ENCODE assay signal across 25 mouse cellular contexts in genomic region chr16:22461728-22462127, GRCm38 (mm10). TPM values are rescaled to one million over a fixed set of nuclear protein-coding genes. Genes with fewer than 3 reads are reported as not detected.
DNase-seq lines count a peak whose midpoint lies in the region; ATAC-seq and TF ChIP-seq lines count a peak whose summit lies in the region.
"Had no signal": no experiment of that assay in that cellular context is flagged by ENCODE, and none has a peak within 500 bp of the region (broad histone marks: within the 10 kb centered on the region; RNA-seq: fewer than 3 reads in every experiment).

No protein-coding gene starts in this region.

- intact Hi-C loops in heart, adult 2 months (cut with DNase I): no loop called here

- no peaks in the 10 kb centered on the region for H3K27me3 ChIP-seq in heart, adult 2 months (ENCODE audit: control insufficient read depth, insufficient read depth, low read length)
- H3K27me3 ChIP-seq in kidney, embryonic 16.5 days (ENCODE audit: insufficient read depth, low read length): no peaks in the 10 kb centered on the region
- H3K27me3 ChIP-seq: hindbrain, embryonic 13.5 days; liver, embryonic 12.5 days; midbrain, embryonic 15.5 days; neural tube, embryonic 12.5 days had no signal

- no peak for TF ChIP-seq EP300 in heart, adult 2 months (IDR thresholded peaks at IDR 0.05; ENCODE audit: insufficient read depth, low read depth, low read length)

- no peak for TF ChIP-seq CTCF in heart, adult 2 months (IDR thresholded peaks at IDR 0.05)

- no peaks in the 10 kb centered on the region for H3K79me2 ChIP-seq in heart, adult 2 months (replicated peaks; ENCODE audit: control insufficient read depth, insufficient read depth, low read length)
- H3K79me2 ChIP-seq in macrophage (ENCODE audit: inconsistent target): no peaks in the 10 kb centered on the region

- no peaks in the 10 kb centered on the region for H3K36me3 ChIP-seq in heart, adult 2 months (ENCODE audit: control insufficient read depth, insufficient read depth, low read length)
- H3K36me3 ChIP-seq in macrophage (ENCODE audit: inconsistent target): no peaks in the 10 kb centered on the region
- no peaks in the 10 kb centered on the region for H3K36me3 ChIP-seq in kidney, embryonic 16.5 days (ENCODE audit: insufficient read depth, low read length)
- H3K36me3 ChIP-seq: G1E; hindbrain, embryonic 13.5 days; liver, embryonic 12.5 days; midbrain, embryonic 15.5 days; neural tube, embryonic 12.5 days had no signal

- H3K4me3 ChIP-seq in heart, adult 2 months: no peak overlapping the region
- H3K4me3 ChIP-seq in macrophage (ENCODE audit: inconsistent target): no peak overlapping the region
- H3K4me3 ChIP-seq in kidney, embryonic 16.5 days (ENCODE audit: low read length): no peak overlapping the region
- H3K4me3 ChIP-seq: hindbrain, embryonic 13.5 days; liver, embryonic 12.5 days; midbrain, embryonic 15.5 days; neural tube, embryonic 12.5 days had no signal

- no peak for ATAC-seq in kidney, embryonic 16.5 days (ENCODE audit: low FRiP score, low TSS enrichment)
- ATAC-seq: forebrain, embryonic 14.5 days; liver, embryonic 12.5 days; midbrain, embryonic 15.5 days; Patski had no signal

- no peak overlapping the region for H3K9ac ChIP-seq in heart, adult 2 months (ENCODE audit: low read depth, low read length)
- H3K9ac ChIP-seq in kidney, embryonic 16.5 days (replicated peaks; ENCODE audit: low read length): no peak overlapping the region
- H3K9ac ChIP-seq: hindbrain, embryonic 13.5 days; liver, embryonic 12.5 days; liver, postnatal 0 days; midbrain, embryonic 15.5 days; neural tube, embryonic 12.5 days had no signal

- 57% methylated on average over 6 of the region's 6 CpGs for WGBS in heart, adult 2 months
- WGBS in macrophage (ENCODE audit: missing documents): 42% methylated on average over 6 of the region's 6 CpGs
- 76% methylated on average over 6 of the region's 6 CpGs for WGBS in kidney, embryonic 16.5 days

- no peak overlapping the region for H3K4me2 ChIP-seq in kidney, embryonic 16.5 days (replicated peaks; ENCODE audit: low read depth, low read length)
- H3K4me2 ChIP-seq: heart, embryonic 11.5 days; hindbrain, embryonic 13.5 days; liver, embryonic 12.5 days; midbrain, embryonic 15.5 days; neural tube, embryonic 12.5 days had no signal

- H3K9me3 ChIP-seq in kidney, embryonic 16.5 days (ENCODE audit: low read length): no peaks in the 10 kb centered on the region
- H3K9me3 ChIP-seq: G1E; hindbrain, embryonic 13.5 days; liver, embryonic 12.5 days; midbrain, embryonic 15.5 days; neural tube, embryonic 12.5 days had no signal

- H3K4me1 ChIP-seq in heart, adult 2 months (ENCODE audit: control insufficient read depth, insufficient read depth, low read length): no peaks in the 10 kb centered on the region
- H3K4me1 ChIP-seq in kidney, embryonic 16.5 days (ENCODE audit: insufficient read depth, low read length): peaks cover 5% of the 10 kb centered on the region; the same call in 1 of the 2 replicates
- H3K4me1 ChIP-seq: hindbrain, embryonic 13.5 days; liver, embryonic 12.5 days; midbrain, embryonic 15.5 days; neural tube, embryonic 12.5 days had no signal

- no peak overlapping the region for H3K27ac ChIP-seq in heart, adult 2 months
- H3K27ac ChIP-seq in macrophage: peak overlapping the region; percentile 52
- H3K27ac ChIP-seq in kidney, embryonic 16.5 days (ENCODE audit: low read length): no peak overlapping the region
- H3K27ac ChIP-seq: hindbrain, embryonic 13.5 days; liver, embryonic 12.5 days; midbrain, embryonic 15.5 days; neural tube, embryonic 12.5 days had no signal

- DNase-seq in heart, adult 11 months: peak; percentile 74
- DNase-seq in heart, adult 2 months: no peak
- DNase-seq in thymus, postnatal 0 days (ENCODE audit: low spot score): peak; percentile 42
- DNase-seq in thymus, postnatal 4 days: no peak
- DNase-seq in CD4-positive, CD25-positive, alpha-beta regulatory T cell, adult 2 months (ENCODE audit: low read depth, low spot score): peak; percentile 44
- no peak for DNase-seq in layer of hippocampus, adult 9-11 months
- DNase-seq: adrenal gland, postnatal 36 days; cerebellum, adult 18-20 months; cerebellum, postnatal 14 days; heart, postnatal 4 days; kidney, adult 9 months; kidney, postnatal 14 days; liver, postnatal 0 days; lung, postnatal 36 days; spleen, adult 18-20 months had no signal

- no peak for TF ChIP-seq POLR2A in heart, adult 2 months (IDR thresholded peaks at IDR 0.05; ENCODE audit: insufficient read depth, low read depth, low read length)

RNA-seq across cellular contexts. Expression of gene Etv5, which starts 22.2 kb away (rescaled TPM):
- total RNA-seq in heart, adult 2 months (2021): 1 to 10 TPM; 6.9 to 10.0 TPM
- 12.0 and 12.9 TPM in 2 replicates for polyA plus RNA-seq in heart, adult 2 months (2012; rRNA removed)
- polyA plus RNA-seq in thymus, postnatal 0 days (2015; fragmentation: Nextera tagmentation; extraction: Ambion mirVana): 12.1 and 14.7 TPM in 2 replicates
- total RNA-seq in macrophage (2018; cell fraction: chromatin; rRNA removed): 10 to 100 TPM in 11 of 26 experiments, 1 to 10 TPM in 15; 2.3 to 15.9 (median 9.1) TPM
- total RNA-seq in macrophage (2018; cell fraction: cytosol; rRNA removed): 10 to 100 TPM in 25 of 26 experiments, 1 to 10 TPM in 1; 9.2 to 16.2 (median 12.9) TPM
- total RNA-seq in macrophage (2018; cell fraction: nucleus; rRNA removed): 10 to 100 TPM in 6 of 26 experiments, 1 to 10 TPM in 20; 5.1 to 68.1 (median 7.5) TPM
- 6.4 to 103 TPM (median 10.0 TPM) in 3 replicates for polyA plus RNA-seq in macrophage (2018)
- polyA plus RNA-seq in kidney, embryonic 16.5 days (2015; fragmentation: Nextera tagmentation; extraction: Ambion mirVana): 59.9 and 64.6 TPM in 2 replicates

Comparison
In these comparisons a context has a peak if more than half of its experiments do, and no peak if none do; other contexts are left out.
1. DNase-seq: peak in heart, adult 11 months (single experiment), thymus, postnatal 0 days (single experiment) and CD4-positive, CD25-positive, alpha-beta regulatory T cell, adult 2 months (single experiment); none in heart, adult 2 months (0 of 2), thymus, postnatal 4 days (single experiment) and layer of hippocampus, adult 9-11 months (single experiment).